Mouse (Mus musculus) neural tube, embryonic 11.5 days (tissue): ENCODE measurements around the gene Zfp704. TPM values are rescaled to one million over a fixed set of nuclear protein-coding genes. Genes with fewer than 3 reads are reported as not detected.

ENCODE experiments used
- ATAC-seq: fragments of 200-750 bp; cut with Nextera tagmentation; 2 replicates; pipeline ENCODE4 v1.8.0; 2017; ENCODE audit warnings: moderate number of reproducible peaks, mild to moderate bottlenecking, moderate TSS enrichment, moderate library complexity; ENCODE audit not compliant: insufficient read depth, low FRiP score, low TSS enrichment
- DNase-seq: peaks from one replicate; pipeline ENCODE4 v3.0.0-alpha.2; 2015; ENCODE audit warnings: low spot score
- H3K27ac ChIP-seq: fragments of 300-500 bp; sonication (generic); 2 replicates; pipeline ENCODE4 v1.5.1; 2014; ENCODE audit warnings: low read depth, mild to moderate bottlenecking, low read length
- H3K27me3 ChIP-seq: fragments of 300-500 bp; sonication (generic); 2 replicates; pipeline ENCODE4 v1.6.1; 2014; ENCODE audit warnings: mild to moderate bottlenecking, low read length, mixed read lengths; ENCODE audit not compliant: control insufficient read depth, insufficient read depth
- H3K36me3 ChIP-seq: fragments of 300-500 bp; sonication (generic); 2 replicates; pipeline ENCODE4 v1.6.1; 2014; ENCODE audit warnings: mild to moderate bottlenecking, low read length, moderate library complexity, mixed read lengths; ENCODE audit not compliant: control insufficient read depth, insufficient read depth
- H3K4me1 ChIP-seq: fragments of 300-500 bp; sonication (generic); 2 replicates; pipeline ENCODE4 v1.6.1; 2014; ENCODE audit warnings: low read length, mixed read lengths; ENCODE audit not compliant: control insufficient read depth, insufficient read depth
- H3K4me2 ChIP-seq: fragments of 300-500 bp; sonication (generic); 2 replicates; pipeline ENCODE4 v1.6.1; 2014; ENCODE audit warnings: low read depth, mild to moderate bottlenecking, moderate library complexity
- H3K4me3 ChIP-seq: fragments of 300-500 bp; sonication (generic); 2 replicates; pipeline ENCODE4 v1.5.1; 2014; ENCODE audit warnings: low read depth, low read length
- H3K9ac ChIP-seq: fragments of 300-500 bp; sonication (generic); 2 replicates; pipeline ENCODE4 v1.6.1; 2014; ENCODE audit warnings: mild to moderate bottlenecking, low read length
- H3K9me3 ChIP-seq: fragments of 300-500 bp; sonication (generic); 2 replicates; pipeline ENCODE4 v1.6.1; 2016; ENCODE audit warnings: low read length; ENCODE audit not compliant: control insufficient read depth
- WGBS: fragments of 180-500 bp; shearing (Covaris S2); extraction: QIAGEN DNeasy Blood & Tissue Kit; methylation state at CpG from one replicate; pipeline ENCODE4 v1.1.7; 2014; 5-methylcytosine and 5-hydroxymethylcytosine counted together
- polyA plus RNA-seq: library from polyadenylated mRNA; unstranded; fragments of >200 nt; fragmentation: Nextera tagmentation; extraction: Ambion mirVana; gene quantifications from 2 replicates; pipeline ENCODE4 v1.2.1, GENCODE M21; 2014

Gene Zfp704
- polyA plus RNA-seq, 1 experiment from 2014 or later, result 6.3 TPM

DNA sequence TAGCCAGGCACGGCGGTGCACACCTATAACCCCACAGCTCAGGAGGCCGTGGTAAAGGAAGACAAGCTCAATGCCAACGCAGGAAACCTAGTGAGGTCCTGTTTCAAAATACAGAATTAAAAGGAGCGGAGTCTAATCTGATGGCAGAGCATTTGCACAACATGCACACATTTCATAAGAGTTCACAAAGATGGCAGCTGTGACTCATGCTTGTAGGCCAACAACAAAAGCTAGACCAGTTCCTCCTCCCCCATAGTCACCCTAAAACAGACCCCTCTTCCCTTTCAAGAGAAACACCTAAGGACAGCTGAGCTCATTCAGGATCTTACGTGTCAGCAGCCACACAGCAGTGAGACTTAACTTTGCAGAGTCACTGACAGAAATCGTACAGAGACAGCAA lies 22.6 kb downstream of the Zfp704 start:
- DNase-seq (no peak), ATAC-seq (no peak)
- Histone ChIP-seq H3K27me3 (no peaks in the 10 kb centered on the region), H3K4me2 (no peak overlapping the region), H3K27ac (no peak overlapping the region), H3K4me1 (no peaks in the 10 kb centered on the region), H3K4me3 (no peak overlapping the region), H3K9me3 (no peaks in the 10 kb centered on the region), H3K36me3 (no peaks in the 10 kb centered on the region), H3K9ac (no peak overlapping the region)
- WGBS, result 96% methylated on average over 7 of the region's 7 CpGs

DNA sequence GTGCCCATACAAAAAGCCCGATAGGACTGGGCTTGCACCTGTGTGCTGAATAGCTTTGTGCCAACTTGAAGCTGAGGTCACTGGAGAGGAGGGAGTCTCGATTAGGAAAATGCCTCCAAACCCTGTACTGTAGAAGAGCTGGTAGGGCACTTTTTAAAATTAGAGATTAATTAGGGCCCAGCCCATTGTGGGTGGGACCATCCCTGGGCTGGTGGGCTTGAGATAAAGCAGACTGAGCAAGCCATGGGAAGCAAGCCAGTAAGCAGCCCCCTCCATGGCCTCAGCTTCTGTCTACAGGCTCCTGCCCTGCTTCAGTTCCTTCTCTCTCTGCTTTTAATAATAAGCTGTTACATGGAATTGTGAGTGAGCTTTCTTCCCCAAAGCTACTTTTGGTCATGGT lies 26.4 kb downstream of the Zfp704 start:
- no peak for ATAC-seq
- Histone ChIP-seq H3K4me3 (no peak overlapping the region), H3K27ac (no peak overlapping the region), H3K9ac (no peak overlapping the region), H3K36me3 (no peaks in the 10 kb centered on the region), H3K4me1 (peaks cover 5% of the 10 kb centered on the region), H3K4me2 (no peak overlapping the region), H3K9me3 (no peaks in the 10 kb centered on the region), H3K27me3 (no peaks in the 10 kb centered on the region)
- 90% methylated on average over 2 of the region's 2 CpGs for WGBS
- DNase-seq, result no peak

DNA sequence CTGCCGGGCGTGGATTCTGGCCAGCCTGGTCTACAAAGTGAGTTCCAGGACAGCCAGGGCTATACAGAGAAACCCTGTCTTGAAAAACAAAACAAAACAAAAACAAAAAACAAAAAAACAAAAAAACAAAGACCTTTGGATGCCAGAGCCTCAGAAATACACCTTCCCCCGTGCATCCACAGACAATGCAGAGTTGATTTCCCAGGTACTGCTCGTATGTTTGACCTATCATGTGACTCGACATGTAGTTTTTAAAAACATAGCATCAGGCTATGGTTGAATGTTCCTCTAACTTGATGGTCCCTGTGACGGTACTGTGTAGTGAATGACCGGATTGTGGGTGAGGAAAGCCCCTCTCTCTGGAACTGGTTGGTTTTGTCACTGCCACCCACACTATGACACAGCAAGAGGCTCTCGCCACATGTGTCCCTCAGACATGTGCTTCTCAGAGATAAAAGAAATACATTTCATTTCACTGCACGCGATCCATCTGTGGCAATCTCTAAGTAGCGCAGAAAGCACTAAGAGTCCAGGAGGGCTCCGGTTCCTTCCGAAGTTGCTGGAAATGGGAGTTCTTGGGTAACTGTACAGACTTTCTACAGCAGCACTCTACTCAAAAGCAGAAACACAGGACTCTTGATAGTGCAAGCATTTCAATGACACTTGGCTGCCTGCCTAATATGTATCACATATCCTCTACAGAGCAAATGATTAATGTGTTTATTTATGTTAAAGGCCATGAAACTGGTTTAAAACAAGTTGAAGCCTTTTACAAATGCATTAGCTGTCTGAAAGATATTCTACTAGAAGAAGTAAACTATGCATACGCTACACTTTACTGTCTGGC lies 28.7 kb downstream of the Zfp704 start:
- peaks cover 5% of the 10 kb centered on the region for H3K4me1 ChIP-seq
- H3K4me2 ChIP-seq, result no peak overlapping the region
- no peak for ATAC-seq
- H3K27me3 ChIP-seq, result no peaks in the 10 kb centered on the region
- H3K27ac ChIP-seq, result no peak overlapping the region
- no peak overlapping the region for H3K9ac ChIP-seq
- no peak overlapping the region for H3K4me3 ChIP-seq
- no peaks in the 10 kb centered on the region for H3K36me3 ChIP-seq
- no peak for DNase-seq
- 93% methylated on average over 14 of the region's 14 CpGs for WGBS
- H3K9me3 ChIP-seq, result no peaks in the 10 kb centered on the region

DNA sequence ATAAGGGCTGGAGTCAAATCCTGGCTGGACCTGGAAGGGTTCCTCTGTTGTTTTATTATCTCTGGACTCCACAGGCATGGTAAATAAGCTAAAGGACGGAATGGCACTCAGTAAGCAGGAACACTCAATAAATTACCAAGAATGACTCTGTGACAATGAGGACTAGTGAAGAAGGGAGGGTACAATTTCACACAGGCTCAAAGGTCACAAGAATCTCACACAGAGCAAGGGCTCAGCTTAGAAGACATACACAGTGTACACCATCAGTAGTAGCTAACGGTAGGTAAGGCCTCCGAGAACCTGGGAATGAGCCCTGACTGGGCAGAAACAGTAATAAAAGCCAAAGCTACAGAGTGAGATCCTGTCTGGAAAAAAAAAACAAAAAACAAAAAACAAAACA lies 29.8 kb downstream of the Zfp704 start:
- peaks cover 9% of the 10 kb centered on the region for H3K4me1 ChIP-seq
- ATAC-seq (no peak), DNase-seq (no peak)
- no peak overlapping the region for H3K4me2 ChIP-seq
- no peaks in the 10 kb centered on the region for H3K9me3 ChIP-seq
- H3K4me3 ChIP-seq, result no peak overlapping the region
- H3K36me3 ChIP-seq, result no peaks in the 10 kb centered on the region
- no peak overlapping the region for H3K27ac ChIP-seq
- H3K27me3 ChIP-seq, result no peaks in the 10 kb centered on the region
- H3K9ac ChIP-seq, result no peak overlapping the region
- 22% methylated on average over 3 of the region's 3 CpGs for WGBS

DNA sequence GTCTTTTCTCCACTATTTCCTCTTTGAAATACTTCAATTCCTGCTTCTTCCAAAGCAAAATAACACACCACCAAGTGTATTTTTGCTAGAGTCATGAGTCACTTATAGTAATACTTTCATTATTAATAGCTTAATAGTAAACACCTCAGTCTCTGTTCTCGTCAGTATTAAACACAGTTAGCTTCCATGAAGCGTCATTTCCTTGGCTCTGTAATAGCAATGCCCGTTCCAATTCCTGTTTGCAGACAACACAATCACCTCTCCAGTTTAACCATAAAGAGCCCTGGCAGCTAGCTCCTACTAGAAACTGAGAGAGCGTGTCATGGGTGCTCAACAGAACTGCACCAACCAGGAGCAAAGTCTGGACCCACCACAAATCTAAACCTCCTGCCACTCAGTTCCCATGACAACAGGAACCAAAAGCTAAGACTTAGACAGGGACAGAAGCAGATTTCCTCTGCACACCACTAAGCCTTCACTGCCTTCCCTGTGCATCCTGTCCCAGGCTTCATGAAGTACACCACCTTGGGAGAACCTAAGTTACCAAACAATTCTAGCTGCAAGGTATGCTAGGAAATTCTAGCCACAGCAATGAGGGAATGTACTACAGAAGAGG lies 30.7 kb downstream of the Zfp704 start:
- no peaks in the 10 kb centered on the region for H3K9me3 ChIP-seq
- WGBS, result 77% methylated on average over 4 of the region's 4 CpGs
- DNase-seq (no peak), ATAC-seq (no peak)
- no peak overlapping the region for H3K4me2 ChIP-seq
- no peaks in the 10 kb centered on the region for H3K27me3 ChIP-seq
- no peak overlapping the region for H3K27ac ChIP-seq
- H3K4me3 ChIP-seq, result no peak overlapping the region
- H3K9ac ChIP-seq, result no peak overlapping the region
- H3K4me1 ChIP-seq, result peaks cover 13% of the 10 kb centered on the region
- no peaks in the 10 kb centered on the region for H3K36me3 ChIP-seq

DNA sequence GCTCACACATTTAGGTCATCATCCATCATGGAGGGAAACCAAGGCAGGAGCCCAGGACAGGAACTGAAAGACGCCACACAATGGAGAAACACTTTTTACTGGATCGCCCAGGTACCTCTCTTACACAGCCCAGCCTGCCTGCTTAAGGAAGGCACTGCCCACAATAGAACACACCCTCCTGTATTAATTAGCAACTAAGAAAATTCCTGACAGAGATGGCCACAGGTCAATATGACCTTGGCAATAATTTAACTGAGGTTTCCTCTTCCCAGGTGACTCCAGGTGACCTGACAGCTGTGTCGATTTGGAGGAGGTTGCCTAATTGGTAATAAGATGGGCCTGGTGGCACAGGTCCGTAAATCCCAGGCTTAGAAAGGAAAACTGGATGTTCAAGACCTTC lies 33.0 kb downstream of the Zfp704 start:
- no peaks in the 10 kb centered on the region for H3K27me3 ChIP-seq
- no peak overlapping the region for H3K9ac ChIP-seq
- H3K4me1 ChIP-seq, result peaks cover 13% of the 10 kb centered on the region
- WGBS, result 94% methylated on average over 4 of the region's 4 CpGs
- no peaks in the 10 kb centered on the region for H3K9me3 ChIP-seq
- no peak for DNase-seq
- ATAC-seq, result no peak
- no peak overlapping the region for H3K4me2 ChIP-seq
- no peak overlapping the region for H3K27ac ChIP-seq
- no peak overlapping the region for H3K4me3 ChIP-seq
- no peaks in the 10 kb centered on the region for H3K36me3 ChIP-seq

DNA sequence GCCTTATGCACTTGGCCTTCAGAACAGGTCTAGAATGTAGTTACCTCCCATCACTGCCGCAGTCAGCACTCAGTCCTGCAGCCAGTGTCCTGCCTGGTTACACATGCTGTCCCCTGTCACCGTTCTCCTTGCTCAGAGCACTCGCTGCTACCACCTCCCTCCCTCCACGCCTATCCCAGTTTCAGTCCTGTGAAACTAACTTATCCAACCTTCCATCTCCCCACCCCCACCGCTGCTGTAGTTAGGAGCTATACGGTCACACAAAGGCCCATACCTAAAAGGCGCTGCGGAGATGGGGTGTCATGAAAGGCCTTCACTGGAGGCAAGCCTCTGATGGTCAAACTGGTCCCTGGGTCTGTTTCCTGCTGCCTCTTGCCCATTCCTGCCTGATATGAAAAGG lies 35.6 kb downstream of the Zfp704 start:
- no peak overlapping the region for H3K9ac ChIP-seq
- H3K9me3 ChIP-seq, result no peaks in the 10 kb centered on the region
- ATAC-seq (no peak), DNase-seq (no peak)
- no peak overlapping the region for H3K4me2 ChIP-seq
- peaks cover 8% of the 10 kb centered on the region; the same call in 1 of the 2 replicates for H3K4me1 ChIP-seq
- H3K27ac ChIP-seq, result no peak overlapping the region
- WGBS, result 68% methylated on average over 8 of the region's 8 CpGs
- H3K27me3 ChIP-seq, result no peaks in the 10 kb centered on the region
- no peak overlapping the region for H3K4me3 ChIP-seq
- no peaks in the 10 kb centered on the region for H3K36me3 ChIP-seq

DNA sequence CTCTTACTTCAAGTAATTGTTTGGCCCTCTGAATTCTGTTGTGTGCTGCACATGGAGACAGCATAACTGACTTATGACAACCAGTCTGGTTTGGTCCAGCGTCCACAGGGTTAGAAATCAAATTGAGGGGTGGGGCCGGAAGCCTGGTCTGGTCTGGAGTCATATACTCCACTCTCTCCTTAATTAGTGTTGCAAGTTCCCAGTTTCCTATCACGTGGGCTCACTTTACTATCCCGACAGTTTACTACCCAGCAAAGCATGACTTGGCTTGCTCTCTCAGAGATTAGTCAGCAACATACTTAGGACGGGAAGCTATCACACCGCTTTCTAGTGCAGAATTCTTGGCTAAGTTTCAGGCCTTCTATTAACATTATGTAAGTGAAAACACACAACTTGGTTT lies 36.3 kb downstream of the Zfp704 start:
- Histone ChIP-seq H3K9ac (no peak overlapping the region), H3K4me3 (no peak overlapping the region), H3K4me1 (peaks cover 8% of the 10 kb centered on the region; the same call in 1 of the 2 replicates), H3K4me2 (no peak overlapping the region), H3K36me3 (no peaks in the 10 kb centered on the region), H3K9me3 (no peaks in the 10 kb centered on the region), H3K27ac (no peak overlapping the region), H3K27me3 (no peaks in the 10 kb centered on the region)
- WGBS, result 68% methylated on average over 6 of the region's 6 CpGs
- DNase-seq, result no peak
- ATAC-seq, result no peak

DNA sequence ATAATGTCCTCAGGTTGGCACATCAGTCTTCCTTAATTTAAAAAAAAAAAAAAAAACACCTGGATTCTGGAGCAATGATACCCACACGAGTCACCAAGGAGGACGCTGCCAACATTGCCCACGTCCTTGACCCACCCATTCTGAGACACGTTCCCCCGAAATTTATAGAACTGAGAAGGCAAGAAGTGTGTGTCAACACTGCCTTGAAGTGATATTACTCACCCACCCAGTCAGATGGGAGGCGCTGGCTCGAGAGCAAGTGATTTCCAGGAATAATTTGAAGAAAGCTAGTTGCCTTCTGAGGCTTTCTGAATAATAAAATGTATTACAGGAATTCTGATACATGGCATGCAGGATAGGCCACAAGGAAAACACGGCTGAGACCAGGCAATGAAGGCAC lies 37.6 kb downstream of the Zfp704 start:
- Histone ChIP-seq H3K9me3 (no peaks in the 10 kb centered on the region), H3K9ac (no peak overlapping the region), H3K4me1 (peaks cover 17% of the 10 kb centered on the region), H3K27me3 (no peaks in the 10 kb centered on the region), H3K4me2 (no peak overlapping the region), H3K36me3 (no peaks in the 10 kb centered on the region), H3K4me3 (no peak overlapping the region), H3K27ac (no peak overlapping the region)
- WGBS, result 88% methylated on average over 8 of the region's 8 CpGs
- ATAC-seq, result no peak
- no peak for DNase-seq
